Mouse (Mus musculus): ENCODE measurements around the gene Gm12790.
"Not testable (repeated sequence)": the region's sequence is repeated elsewhere in the genome, so short reads cannot be mapped to it uniquely, and the experiment has no call there.

The Gm12790 gene

DNA sequence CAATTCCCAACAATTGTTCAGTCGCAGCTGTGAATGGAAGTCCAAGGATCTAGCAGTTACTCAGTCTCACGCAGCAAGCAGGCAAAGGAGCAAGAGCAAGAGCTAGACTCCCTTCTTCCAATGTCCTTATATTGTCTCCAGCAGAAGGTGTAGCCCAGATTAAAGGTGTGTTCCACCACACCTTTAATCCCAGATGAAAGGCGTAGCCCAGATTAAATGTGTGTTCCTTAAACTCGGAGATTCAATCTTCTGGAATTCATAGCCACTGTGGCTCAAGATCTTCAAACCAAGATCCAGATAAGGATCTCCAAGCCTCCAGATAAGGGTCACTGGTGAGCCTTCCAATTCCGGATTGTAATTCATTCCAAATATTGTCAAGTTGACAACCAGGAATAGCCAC is at the start of gene Gm12790:
Gene Gm12790, minus strand, starts transcription at position 101 of the 400 bp plus-strand sequence.
- in situ Hi-C loops (cut with MboI, MseI), result not testable (repeated sequence)

- in situ Hi-C loops (cut with MboI, MseI), result no loop called here
These were observed 45.8 kb upstream of the Gm12790 start for GRCm38 (mm10) chr4:102026619-102027018.

- in situ Hi-C loops (cut with MboI, MseI), result no loop called here
These were observed 17.5 kb upstream of the Gm12790 start for GRCm38 (mm10) chr4:101998267-101998922.

GRCm38 (mm10) chr4:101997426-101997825 is 16.6 kb upstream of the Gm12790 start:
- in situ Hi-C loops (cut with MboI, MseI), result no loop called here

DNA sequence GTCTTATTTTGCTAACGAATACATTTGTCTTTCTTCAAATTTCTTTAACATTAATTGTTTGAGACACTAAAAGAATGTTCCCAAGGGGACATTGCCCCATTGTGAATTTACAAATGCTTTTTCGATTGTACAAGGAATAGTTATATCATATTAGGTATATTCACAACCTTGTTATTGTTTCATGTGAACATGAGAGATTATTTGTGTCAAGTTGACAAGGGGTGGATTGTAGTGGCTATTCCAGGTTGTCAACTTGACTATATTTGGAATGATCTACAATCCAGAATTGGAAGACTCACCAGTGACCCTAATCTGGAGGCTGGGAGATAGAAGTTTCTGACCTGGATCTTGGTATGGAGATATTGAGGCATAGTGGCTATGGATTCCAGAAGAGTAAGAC is 5.5 kb upstream of the Gm12790 start, which contains the start of gene Gm12789:
Gene Gm12789, plus strand, starts transcription at position 301 of the 400 bp plus-strand sequence.
- in situ Hi-C loops (cut with MboI, MseI), result not testable (repeated sequence)

GRCm38 (mm10) chr4:101985678-101986077 is 4.8 kb upstream of the Gm12790 start:
- in situ Hi-C loops (cut with MboI, MseI), result no loop called here

GRCm38 (mm10) chr4:101940107-101940506 is 40.7 kb downstream of the Gm12790 start, which contains the start of gene Gm12794:
Gene Gm12794, plus strand, starts transcription at chr4:101940407.
- in situ Hi-C loops (cut with MboI, MseI), result not testable (repeated sequence)

All from T-helper 1 cell (primary cell).